Mouse (Mus musculus): ENCODE measurements around the gene Mxra7. TPM values are rescaled to one million over a fixed set of nuclear protein-coding genes. Genes with fewer than 3 reads are reported as not detected.
"Not testable (repeated sequence)": the region's sequence is repeated elsewhere in the genome, so short reads cannot be mapped to it uniquely, and the experiment has no call there.

Gene Mxra7
- polyA plus RNA-seq, 1 experiment from 2014 or later = 31.6 TPM

- H3K4me2 ChIP-seq; ATAC-seq (ENCODE audit: low FRiP score); H3K27ac ChIP-seq (ENCODE audit: low read depth, low read length); H3K9ac ChIP-seq (ENCODE audit: low read length); H3K27me3 ChIP-seq (ENCODE audit: control insufficient read depth, insufficient read depth, low read length); H3K4me3 ChIP-seq (ENCODE audit: low read depth, low read length); H3K36me3 ChIP-seq (ENCODE audit: control insufficient read depth, insufficient read depth, low read length); H3K9me3 ChIP-seq (ENCODE audit: control insufficient read depth, low read length): not testable (repeated sequence)
- DNase-seq (ENCODE audit: low spot score, missing footprints) = peak; percentile 73
- peaks cover 20% of the 10 kb centered on the region for H3K4me1 ChIP-seq (ENCODE audit: control insufficient read depth, insufficient read depth, low read length)
- 81% methylated on average over 2 of the region's 2 CpGs for WGBS
Observed at GRCm38 (mm10) chr11:116848877-116849178, 21.0 kb upstream of the Mxra7 start.

GRCm38 (mm10) chr11:116848086-116848876 is 20.4 kb upstream of the Mxra7 start:
- Histone ChIP-seq H3K27me3 (ENCODE audit: control insufficient read depth, insufficient read depth, low read length) (no peaks in the 10 kb centered on the region), H3K27ac (ENCODE audit: low read depth, low read length) (no peak overlapping the region), H3K9ac (ENCODE audit: low read length) (no peak overlapping the region), H3K9me3 (ENCODE audit: control insufficient read depth, low read length) (no peaks in the 10 kb centered on the region), H3K4me2 (no peak overlapping the region), H3K4me3 (ENCODE audit: low read depth, low read length) (no peak overlapping the region), H3K4me1 (ENCODE audit: control insufficient read depth, insufficient read depth, low read length) (peaks cover 21% of the 10 kb centered on the region), H3K36me3 (ENCODE audit: control insufficient read depth, insufficient read depth, low read length) (peaks cover 9% of the 10 kb centered on the region; the same call in 1 of the 2 replicates)
- 84% methylated on average over 5 of the region's 5 CpGs for WGBS
- peak; percentile 85 for DNase-seq (ENCODE audit: low spot score, missing footprints)
- no peak for ATAC-seq (ENCODE audit: low FRiP score)

GRCm38 (mm10) chr11:116847187-116848085 is 19.6 kb upstream of the Mxra7 start:
- peaks cover 21% of the 10 kb centered on the region for H3K4me1 ChIP-seq (ENCODE audit: control insufficient read depth, insufficient read depth, low read length)
- H3K36me3 ChIP-seq (ENCODE audit: control insufficient read depth, insufficient read depth, low read length) = peaks cover 9% of the 10 kb centered on the region; the same call in 1 of the 2 replicates
- no peak overlapping the region for H3K4me2 ChIP-seq
- ATAC-seq (ENCODE audit: low FRiP score) (no peak), DNase-seq (ENCODE audit: low spot score, missing footprints) (peak; percentile 87)
- 92% methylated on average over 3 of the region's 3 CpGs for WGBS
- no peaks in the 10 kb centered on the region for H3K9me3 ChIP-seq (ENCODE audit: control insufficient read depth, low read length)
- no peaks in the 10 kb centered on the region for H3K27me3 ChIP-seq (ENCODE audit: control insufficient read depth, insufficient read depth, low read length)
- H3K4me3 ChIP-seq (ENCODE audit: low read depth, low read length) = no peak overlapping the region
- no peak overlapping the region for H3K9ac ChIP-seq (ENCODE audit: low read length)
- no peak overlapping the region for H3K27ac ChIP-seq (ENCODE audit: low read depth, low read length)

GRCm38 (mm10) chr11:116846593-116847181 is 18.8 kb upstream of the Mxra7 start:
- H3K4me1 ChIP-seq (ENCODE audit: control insufficient read depth, insufficient read depth, low read length) = peaks cover 24% of the 10 kb centered on the region
- H3K9ac ChIP-seq (ENCODE audit: low read length) = no peak overlapping the region
- no peaks in the 10 kb centered on the region for H3K27me3 ChIP-seq (ENCODE audit: control insufficient read depth, insufficient read depth, low read length)
- peaks cover 9% of the 10 kb centered on the region; the same call in 1 of the 2 replicates for H3K36me3 ChIP-seq (ENCODE audit: control insufficient read depth, insufficient read depth, low read length)
- no peak overlapping the region for H3K4me3 ChIP-seq (ENCODE audit: low read depth, low read length)
- DNase-seq (ENCODE audit: low spot score, missing footprints) (no peak), ATAC-seq (ENCODE audit: low FRiP score) (no peak)
- no peak overlapping the region for H3K4me2 ChIP-seq
- WGBS = 83% methylated on average over 4 of the region's 4 CpGs
- H3K27ac ChIP-seq (ENCODE audit: low read depth, low read length) = no peak overlapping the region
- H3K9me3 ChIP-seq (ENCODE audit: control insufficient read depth, low read length) = no peaks in the 10 kb centered on the region

- no peaks in the 10 kb centered on the region for H3K27me3 ChIP-seq (ENCODE audit: control insufficient read depth, insufficient read depth, low read length)
- ATAC-seq (ENCODE audit: low FRiP score) = peak; percentile 96
- H3K9me3 ChIP-seq (ENCODE audit: control insufficient read depth, low read length) = no peaks in the 10 kb centered on the region
- H3K4me1 ChIP-seq (ENCODE audit: control insufficient read depth, insufficient read depth, low read length) = peaks cover 32% of the 10 kb centered on the region
- peak; percentile 98 for DNase-seq (ENCODE audit: low spot score, missing footprints)
- under 1% methylated on average over 72 of the region's 72 CpGs for WGBS
- H3K4me2 ChIP-seq = peak within 1 kb of the TSS; percentile 93
- peaks cover 15% of the 10 kb centered on the region for H3K36me3 ChIP-seq (ENCODE audit: control insufficient read depth, insufficient read depth, low read length)
- peak within 1 kb of the TSS; percentile 97 for H3K27ac ChIP-seq (ENCODE audit: low read depth, low read length)
- peak within 1 kb of the TSS; percentile 83 for H3K4me3 ChIP-seq (ENCODE audit: low read depth, low read length)
- peak within 1 kb of the TSS; percentile 94 for H3K9ac ChIP-seq (ENCODE audit: low read length)
Observed at GRCm38 (mm10) chr11:116843261-116844233, 15.7 kb upstream of the Mxra7 start, which contains the start of the genes Mettl23 and Jmjd6. Gene Mettl23 (plus strand): TSS chr11:116843278. Gene Jmjd6 (minus strand): TSS chr11:116843449.

GRCm38 (mm10) chr11:116842531-116843260 is 14.8 kb upstream of the Mxra7 start:
- H3K9me3 ChIP-seq (ENCODE audit: control insufficient read depth, low read length) = no peaks in the 10 kb centered on the region
- DNase-seq (ENCODE audit: low spot score, missing footprints) = peak; percentile 97
- peaks cover 32% of the 10 kb centered on the region for H3K4me1 ChIP-seq (ENCODE audit: control insufficient read depth, insufficient read depth, low read length)
- H3K27ac ChIP-seq (ENCODE audit: low read depth, low read length) = peak overlapping the region; percentile 97
- under 1% methylated on average over 67 of the region's 73 CpGs for WGBS
- peak overlapping the region; percentile 94 for H3K9ac ChIP-seq (ENCODE audit: low read length)
- peak; percentile 57 for ATAC-seq (ENCODE audit: low FRiP score)
- H3K27me3 ChIP-seq (ENCODE audit: control insufficient read depth, insufficient read depth, low read length) = no peaks in the 10 kb centered on the region
- peaks cover 22% of the 10 kb centered on the region for H3K36me3 ChIP-seq (ENCODE audit: control insufficient read depth, insufficient read depth, low read length)
- H3K4me2 ChIP-seq = peak overlapping the region; percentile 93
- peak overlapping the region; percentile 83 for H3K4me3 ChIP-seq (ENCODE audit: low read depth, low read length)

- ATAC-seq (ENCODE audit: low FRiP score) (no peak), DNase-seq (ENCODE audit: low spot score, missing footprints) (no peak)
- Histone ChIP-seq H3K4me1 (ENCODE audit: control insufficient read depth, insufficient read depth, low read length) (peaks cover 32% of the 10 kb centered on the region), H3K4me2 (peak overlapping the region; percentile 93; the same call in 1 of the 2 replicates), H3K27me3 (ENCODE audit: control insufficient read depth, insufficient read depth, low read length) (no peaks in the 10 kb centered on the region), H3K27ac (ENCODE audit: low read depth, low read length) (no peak overlapping the region), H3K9ac (ENCODE audit: low read length) (no peak overlapping the region), H3K4me3 (ENCODE audit: low read depth, low read length) (peak overlapping the region; percentile 4), H3K9me3 (ENCODE audit: control insufficient read depth, low read length) (no peaks in the 10 kb centered on the region), H3K36me3 (ENCODE audit: control insufficient read depth, insufficient read depth, low read length) (peaks cover 40% of the 10 kb centered on the region)
- WGBS = 87% methylated on average over 4 of the region's 4 CpGs
Observed at GRCm38 (mm10) chr11:116840748-116841147, 12.9 kb upstream of the Mxra7 start.

Data from midbrain, embryonic 11.5 days (tissue).